Comparison of ENCODE assay signal across 1 mouse cellular context in the genomic region with DNA sequence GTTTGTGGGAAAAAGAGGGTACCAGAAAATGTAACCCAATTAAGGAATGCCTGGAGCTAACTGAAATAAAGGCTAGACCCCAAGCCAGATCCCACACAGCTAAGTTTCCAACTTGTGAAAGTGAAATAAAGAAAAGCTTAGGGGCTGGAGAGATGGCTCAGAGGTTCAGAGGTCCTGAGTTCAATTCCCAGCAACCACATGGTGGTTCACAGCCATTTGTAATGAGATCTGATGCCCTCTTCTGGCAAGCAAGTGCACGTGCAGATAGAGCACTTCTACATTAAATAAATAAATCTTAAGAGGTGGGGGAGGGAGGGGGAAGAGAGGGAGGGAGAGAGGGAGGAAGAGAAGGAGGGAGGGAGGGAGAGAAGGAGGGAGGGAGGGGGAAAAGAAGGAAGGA.
A peak's percentile ranks its signal among the peaks of the same experiment; 100 is the strongest.
TF ChIP-seq lines count a peak whose summit lies in the region.

No protein-coding gene starts in this region.

TF ChIP-seq in MEL, 35 proteins besides CTCF, POLR2A, EP300 and RAD21 (continued from another document):
- TF ChIP-seq ELF1 (IDR thresholded peaks at IDR 0.05; ENCODE audit: low read depth, low read length) (no peak), USF1 (IDR thresholded peaks at IDR 0.05; ENCODE audit: low read depth, low read length) (no peak), MYB (IDR thresholded peaks at IDR 0.05; ENCODE audit: low read depth, low read length) (no peak), GABPA (IDR thresholded peaks at IDR 0.05; ENCODE audit: low read depth, low read length) (no peak), ZC3H11A (IDR thresholded peaks at IDR 0.05; ENCODE audit: low read depth, low read length) (peak; percentile 42), RCOR1 (IDR thresholded peaks at IDR 0.05; ENCODE audit: low read depth, low read length) (no peak), MEF2A (IDR thresholded peaks at IDR 0.05; ENCODE audit: extremely low read depth, insufficient replicate concordance, low read depth, low read length, poor library complexity, severe bottlenecking) (no peak), MAX (IDR thresholded peaks at IDR 0.05; ENCODE audit: low read length) (peak; percentile 40; the same call in 1 of the 2 replicates), ZNF384 (IDR thresholded peaks at IDR 0.05; ENCODE audit: low read depth, low read length) (no peak), JUND (IDR thresholded peaks at IDR 0.05; ENCODE audit: low read depth, low read length) (no peak), KAT2A (conservative IDR thresholded peaks at IDR 0.05; ENCODE audit: low read depth, low read length) (no peak), ETS1 (IDR thresholded peaks at IDR 0.05; ENCODE audit: low read depth, low read length) (no peak), POLR2AphosphoS5 (IDR thresholded peaks at IDR 0.05; ENCODE audit: borderline replicate concordance, low read depth, low read length) (no peak), MYC (IDR thresholded peaks at IDR 0.05; ENCODE audit: low read depth, low read length) (0 out of 2 replicates have a peak, but pooled peaks have one; percentile 47), HCFC1 (IDR thresholded peaks at IDR 0.05; ENCODE audit: low read depth, low read length) (no peak)
